Mouse (Mus musculus) Patski (cell line): ENCODE measurements around the gene Oma1. TPM values are rescaled to one million over a fixed set of nuclear protein-coding genes. Genes with fewer than 3 reads are reported as not detected.

Experiments
- ATAC-seq: fragments of 100-300 bp; one replicate; pipeline ENCODE4 v1.8.0; 2021
- CTCF ChIA-PET: fragments of 350-600 bp; sonication (Branson Sonifier 250); formaldehyde crosslinking; loops from one replicate; lab custom pipeline; 2022; ENCODE audit warnings: inconsistent platforms; lab: Charles Lee
- POLR2A ChIA-PET: fragments of 350-600 bp; sonication (Branson Sonifier 250); formaldehyde crosslinking; loops from one replicate; lab custom pipeline; 2022; ENCODE audit warnings: antibody characterized with exemption, inconsistent platforms; lab: Charles Lee
- DNase-seq: peaks from one replicate; pipeline ENCODE4 v3.0.0-alpha.2; 2011; ENCODE audit warnings: low read depth, low spot score
- H3K27me3 ChIP-seq: fragments of 371-371 bp; one replicate; pipeline ENCODE4 v1.5.1; 2021
- CTCF ChIP-seq: fragments of 100-300 bp; IDR thresholded peaks from one replicate; pipeline ENCODE4 v1.5.1; 2021
- in situ Hi-C: fragments of 300-500 bp; cut with MboI; formaldehyde crosslinking; loops from 3 replicates; pipeline ENCODE4 v1.11.1; 2018; ENCODE audit warnings: low pct_unique_long_range_greater_than_20kb, mixed read lengths
- polyA plus RNA-seq: library from polyadenylated mRNA; unstranded; gene quantifications from one replicate; pipeline ENCODE4 v1.2.3, GENCODE M21; 2021

The Oma1 gene
- polyA plus RNA-seq, 1 experiment from 2014 or later, result 6.6 TPM

DNA sequence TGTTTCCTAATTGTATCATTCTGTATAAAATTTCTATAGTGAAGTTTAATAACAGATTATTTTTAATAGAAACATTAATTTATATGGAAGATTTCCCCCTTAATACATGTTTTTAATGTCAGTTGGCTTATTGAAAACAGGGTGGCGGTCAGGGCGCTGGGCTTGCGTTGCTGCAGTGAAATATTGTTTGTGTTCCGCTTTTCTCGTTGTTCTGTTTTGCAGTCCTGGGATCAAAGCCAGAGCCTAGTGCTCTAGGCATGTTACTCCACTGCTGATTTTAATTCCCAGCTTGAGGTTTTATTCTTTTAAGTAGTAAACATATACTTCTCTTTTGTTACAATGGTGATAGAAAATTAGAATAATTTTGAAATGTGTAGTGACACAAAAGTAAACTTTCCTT is 39.3 kb downstream of the Oma1 start:
- in situ Hi-C loops, result no loop called here
- DNase-seq (no peak), ATAC-seq (no peak)
- TF ChIP-seq CTCF, result no peak
- ChIA-PET POLR2A (no interaction called here), CTCF (interaction anchor here (1.1 kb wide), 1 partner anchor 39 kb away, joined by 3 read pairs; no protein-coding TSS in a partner anchor)
- H3K27me3 ChIP-seq, result no peaks in the 10 kb centered on the region

DNA sequence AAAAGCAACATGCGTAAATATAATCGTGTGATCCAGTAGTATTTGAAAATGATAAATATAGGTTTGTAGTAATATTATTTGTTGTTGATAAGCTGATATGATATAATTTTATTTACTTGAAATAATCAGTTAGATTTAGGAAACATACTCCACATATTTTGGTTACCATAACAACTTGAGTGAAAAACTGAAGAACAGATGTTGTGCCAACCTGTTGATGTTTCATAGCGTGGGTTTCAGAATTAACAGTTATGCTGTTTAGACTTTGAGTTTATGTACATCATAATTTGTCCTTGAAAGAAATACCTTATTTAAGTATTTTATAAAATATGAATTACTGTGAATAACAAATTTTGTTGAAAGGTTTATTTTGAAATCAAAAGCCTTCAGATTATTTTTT is 43.8 kb downstream of the Oma1 start:
- ChIA-PET CTCF (interaction anchor here (1.1 kb wide), 1 partner anchor 11 kb away, joined by 3 read pairs; no protein-coding TSS in a partner anchor), POLR2A (no interaction called here)
- ATAC-seq (no peak), DNase-seq (no peak)
- no peak for TF ChIP-seq CTCF
- in situ Hi-C loops, result no loop called here
- no peaks in the 10 kb centered on the region for H3K27me3 ChIP-seq

DNA sequence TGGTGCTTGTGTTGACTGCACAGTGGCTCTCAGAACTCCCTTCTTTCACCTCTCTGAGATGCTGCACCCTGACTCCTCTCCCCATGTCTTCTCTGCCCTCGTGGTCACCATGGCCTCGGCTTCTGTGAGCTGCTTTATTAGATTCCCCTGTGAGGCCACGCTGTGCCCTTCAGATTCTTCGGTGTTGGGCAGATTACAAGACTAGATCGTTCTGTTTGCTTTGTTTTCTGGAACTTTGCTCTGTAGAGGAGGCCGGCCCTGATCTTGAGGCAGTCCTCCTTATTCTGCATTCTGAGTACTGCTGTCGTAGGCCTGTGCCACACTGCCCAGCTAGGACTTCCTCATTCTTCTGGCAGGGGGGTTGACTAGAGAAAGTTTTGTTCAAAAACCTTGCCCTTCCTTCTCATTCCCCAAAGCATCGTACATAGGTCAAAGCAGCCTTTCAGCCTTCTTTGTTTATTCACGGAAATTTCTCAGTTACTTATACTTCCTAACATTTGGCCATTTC is 45.4 kb downstream of the Oma1 start:
- H3K27me3 ChIP-seq, result no peaks in the 10 kb centered on the region
- ChIA-PET CTCF (no interaction called here), POLR2A (no interaction called here)
- DNase-seq, result no peak
- no peak for ATAC-seq
- TF ChIP-seq CTCF, result no peak
- in situ Hi-C loops, result no loop called here

DNA sequence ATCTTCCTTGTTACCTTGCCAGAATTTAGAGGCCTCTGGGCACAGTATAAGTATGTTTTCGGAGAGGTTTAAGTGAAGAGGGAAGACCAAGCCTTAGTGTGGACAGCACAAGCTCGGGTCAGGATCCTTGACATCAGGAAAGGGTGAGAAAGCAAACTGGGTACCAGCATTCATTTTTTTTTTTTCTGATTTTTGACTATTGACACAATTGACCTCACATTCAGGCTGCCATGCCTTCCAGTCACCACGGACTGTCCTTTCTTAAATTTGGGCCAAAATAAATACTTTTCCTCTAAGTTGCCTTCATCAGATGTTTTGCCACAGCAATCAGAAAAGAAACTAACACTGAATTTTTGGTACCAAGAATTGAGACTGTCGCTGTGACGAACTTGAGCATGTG is 68.6 kb downstream of the Oma1 start:
- ATAC-seq, result no peak
- POLR2A ChIA-PET, result no interaction called here
- CTCF ChIA-PET, result no interaction called here
- in situ Hi-C loops, result no loop called here
- no peak for DNase-seq
- no peak for TF ChIP-seq CTCF
- H3K27me3 ChIP-seq, result no peaks in the 10 kb centered on the region

DNA sequence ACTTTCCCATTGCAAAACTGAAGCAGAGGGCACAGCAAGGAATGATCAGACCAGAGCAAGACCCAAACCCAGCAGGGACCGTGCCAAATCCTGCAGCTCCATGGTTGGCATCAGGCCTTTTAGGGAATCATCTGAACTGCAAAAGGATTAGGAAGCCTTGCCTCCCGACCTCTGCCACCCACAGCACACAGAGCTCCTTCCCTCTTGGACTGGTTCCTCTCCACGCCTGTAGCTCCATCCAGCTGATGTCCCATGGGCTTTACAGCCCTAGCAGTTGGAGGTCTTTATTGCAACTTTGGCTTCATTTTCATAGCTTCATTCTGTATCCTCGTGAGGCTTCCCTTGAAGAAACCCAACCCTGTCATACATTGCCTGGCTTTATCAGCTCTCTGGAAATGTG is 71.4 kb downstream of the Oma1 start:
- ChIA-PET CTCF (interaction anchor here (1.6 kb wide), 1 partner anchor 20 kb away, joined by 3 read pairs; no protein-coding TSS in a partner anchor), POLR2A (no interaction called here)
- ATAC-seq, result no peak
- H3K27me3 ChIP-seq, result no peaks in the 10 kb centered on the region
- no peak for TF ChIP-seq CTCF
- in situ Hi-C loops, result no loop called here
- DNase-seq, result no peak

DNA sequence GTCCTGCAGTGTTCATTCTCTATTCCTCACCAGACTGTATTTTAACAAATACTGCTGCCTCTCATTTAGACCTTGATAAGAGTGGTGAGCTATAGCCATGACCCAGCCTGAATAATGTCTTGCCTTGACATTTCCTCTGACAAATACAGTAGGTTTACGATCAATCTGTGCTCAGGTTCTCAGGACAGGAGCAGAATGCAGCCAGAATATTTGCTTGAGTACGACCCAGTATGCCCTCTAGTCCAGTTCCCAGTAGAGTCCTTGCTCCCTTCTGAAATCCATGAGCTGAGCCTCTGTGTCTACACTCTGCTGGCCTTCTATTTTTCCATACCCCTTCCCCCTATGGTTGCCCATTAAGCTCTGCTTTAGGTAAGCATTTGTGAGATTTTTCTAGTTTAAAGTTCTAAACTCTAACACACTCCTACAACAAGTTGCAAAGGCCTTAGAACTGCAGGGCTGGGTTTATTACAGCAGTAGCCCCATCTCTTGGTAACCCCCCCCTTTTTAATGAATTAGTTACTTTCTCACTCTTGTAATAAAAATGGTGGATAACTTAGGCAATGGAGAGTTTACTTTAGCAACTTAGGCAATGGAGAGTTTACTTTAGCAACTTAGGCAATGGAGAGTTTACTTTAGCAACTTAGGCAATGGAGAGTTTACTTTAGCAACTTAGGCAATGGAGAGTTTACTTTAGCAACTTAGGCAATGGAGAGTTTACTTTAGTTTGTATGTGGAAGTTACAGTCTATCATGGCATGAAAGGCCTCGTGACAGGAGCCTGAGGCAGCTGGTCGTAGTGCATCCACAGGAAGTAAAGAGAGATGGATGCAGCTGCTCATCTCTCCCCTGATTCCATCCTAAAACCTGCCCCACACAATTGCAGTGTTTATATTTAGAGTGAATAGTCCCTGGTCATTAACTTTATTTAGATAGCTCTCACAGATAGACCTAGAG is 72.5 kb downstream of the Oma1 start:
- ChIA-PET POLR2A (no interaction called here), CTCF (interaction anchor here (1.6 kb wide), 1 partner anchor 21 kb away, joined by 3 read pairs; no protein-coding TSS in a partner anchor)
- in situ Hi-C loops, result no loop called here
- ATAC-seq (no peak), DNase-seq (no peak)
- TF ChIP-seq CTCF, result no peak
- no peaks in the 10 kb centered on the region for H3K27me3 ChIP-seq

DNA sequence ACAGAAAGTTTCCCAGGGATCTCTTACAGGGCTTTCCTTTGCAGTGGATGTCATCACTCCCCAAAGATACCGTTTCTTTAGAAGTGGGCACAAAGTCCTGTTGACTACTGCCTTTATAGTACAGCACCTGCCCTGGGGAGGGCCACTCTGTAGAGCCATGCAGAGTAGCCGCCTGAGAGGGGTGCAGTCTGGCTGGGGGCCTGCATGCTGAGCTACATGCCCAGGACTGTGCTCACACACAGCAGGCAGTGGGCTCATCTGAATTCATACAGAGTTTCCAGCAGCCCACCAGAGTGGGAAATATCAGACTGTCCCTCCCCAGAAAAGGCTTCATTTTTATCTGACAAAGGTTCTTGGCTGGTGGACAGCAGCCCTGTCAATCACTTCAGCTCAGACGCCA is 73.7 kb downstream of the Oma1 start:
- no peaks in the 10 kb centered on the region for H3K27me3 ChIP-seq
- ChIA-PET POLR2A (no interaction called here), CTCF (no interaction called here)
- no peak for TF ChIP-seq CTCF
- in situ Hi-C loops, result no loop called here
- DNase-seq (no peak), ATAC-seq (no peak)

DNA sequence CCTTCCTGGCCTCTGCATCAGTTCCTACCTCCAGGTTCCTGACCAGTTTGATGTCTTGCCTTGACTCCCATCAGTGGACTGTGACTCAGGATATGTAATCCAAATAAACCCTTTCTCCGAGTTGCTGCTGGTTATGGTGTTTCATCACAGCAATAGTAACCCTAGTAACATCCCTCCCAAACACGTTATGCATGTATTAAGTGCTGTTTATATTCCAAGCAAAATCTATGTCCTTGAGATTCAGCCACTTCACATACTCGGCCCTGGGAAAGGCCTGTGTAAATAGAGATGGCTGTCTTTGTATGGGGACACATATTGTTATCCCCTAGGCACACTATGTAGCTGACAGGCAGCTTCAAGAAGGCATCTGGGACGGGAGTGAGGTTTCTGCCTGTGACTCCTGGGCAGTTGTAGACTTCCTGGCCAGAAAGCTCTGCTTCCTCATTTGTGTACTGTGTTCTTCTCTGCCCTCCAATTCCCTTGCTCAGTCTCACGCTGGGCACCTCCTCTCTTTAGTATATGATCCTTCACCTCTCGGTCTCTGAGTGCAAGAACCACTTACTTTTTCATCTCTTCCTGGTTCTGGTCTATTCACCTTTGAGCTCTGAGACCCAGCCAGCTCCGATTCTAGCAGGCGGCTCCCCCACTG is 75.0 kb downstream of the Oma1 start:
- DNase-seq (no peak), ATAC-seq (no peak)
- H3K27me3 ChIP-seq, result no peaks in the 10 kb centered on the region
- ChIA-PET CTCF (no interaction called here), POLR2A (no interaction called here)
- in situ Hi-C loops, result no loop called here
- TF ChIP-seq CTCF, result no peak

DNA sequence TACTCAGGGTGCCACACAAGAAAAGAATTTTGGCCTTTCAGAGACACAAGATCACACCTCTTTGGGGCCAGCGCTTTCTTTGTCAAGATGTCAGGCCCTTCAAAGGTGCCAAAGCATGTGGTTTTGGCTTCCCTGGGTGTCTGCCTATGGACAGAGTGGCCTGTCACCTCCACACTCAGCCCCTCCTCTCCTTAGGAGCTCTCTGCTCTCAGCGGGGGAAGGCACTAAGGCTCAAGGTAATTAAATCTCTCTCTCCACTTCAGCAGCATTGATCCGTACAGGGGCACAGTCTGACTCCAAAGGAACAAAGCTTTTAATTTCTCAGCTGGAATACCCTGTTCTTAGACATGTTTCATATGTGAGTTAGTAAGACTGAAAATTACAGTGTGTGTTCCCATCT is 76.0 kb downstream of the Oma1 start:
- in situ Hi-C loops, result no loop called here
- CTCF ChIA-PET, result no interaction called here
- POLR2A ChIA-PET, result no interaction called here

DNA sequence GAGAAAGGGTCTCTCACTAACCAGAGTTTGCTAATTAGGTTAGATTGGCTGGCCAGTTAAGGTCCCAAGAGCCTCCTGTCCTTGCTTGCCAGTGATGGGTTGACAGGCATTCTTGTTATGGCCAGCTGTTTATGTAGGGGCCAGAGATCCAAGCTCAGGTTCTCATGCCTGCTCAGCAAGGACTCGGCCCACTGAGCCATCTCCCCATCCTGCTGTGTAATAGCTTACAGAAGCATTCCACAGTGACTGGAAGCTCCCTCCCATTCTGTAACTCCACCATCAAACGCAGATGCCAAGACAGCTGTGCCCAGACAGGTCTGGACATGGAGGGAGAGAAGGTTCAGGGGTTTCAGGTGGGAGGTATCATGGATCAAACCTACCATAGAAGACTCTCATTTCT is 76.9 kb downstream of the Oma1 start:
- no peak for ATAC-seq
- no peak for TF ChIP-seq CTCF
- CTCF ChIA-PET, result no interaction called here

More for the DNA sequence above, 76.0 kb downstream of the Oma1 start:
- no peaks in the 10 kb centered on the region for H3K27me3 ChIP-seq
- no peak for TF ChIP-seq CTCF
- DNase-seq (no peak), ATAC-seq (no peak)

DNA sequence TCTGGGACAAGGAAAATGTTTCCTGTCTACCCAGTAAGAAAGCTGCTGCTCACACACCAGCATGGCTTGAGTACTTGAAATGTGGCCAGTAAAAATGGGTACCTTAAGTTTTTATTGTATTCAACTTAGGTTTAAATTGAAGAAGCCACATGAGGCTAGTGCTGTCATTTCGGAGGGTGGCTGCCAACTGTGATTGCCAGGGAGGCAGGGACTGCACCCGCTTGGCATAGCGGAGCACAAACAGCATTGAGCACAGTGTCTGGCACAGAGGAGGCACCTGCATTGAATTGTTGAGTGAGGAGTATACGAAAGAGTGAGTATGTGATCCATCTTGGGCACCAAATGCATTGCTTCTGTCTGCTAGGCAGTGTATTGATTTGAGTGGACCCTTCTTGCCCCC is 81.5 kb downstream of the Oma1 start:
- ChIA-PET CTCF (no interaction called here), POLR2A (no interaction called here)
- H3K27me3 ChIP-seq, result no peaks in the 10 kb centered on the region
- no peak for TF ChIP-seq CTCF
- ATAC-seq (no peak), DNase-seq (no peak)
- in situ Hi-C loops, result no loop called here

More for the DNA sequence above, 76.9 kb downstream of the Oma1 start:
- POLR2A ChIA-PET, result no interaction called here
- in situ Hi-C loops, result no loop called here
- no peak for DNase-seq
- no peaks in the 10 kb centered on the region for H3K27me3 ChIP-seq
